Mouse (Mus musculus): ENCODE data around the gene Ccl1.

- no peak for TF ChIP-seq CTCF (conservative IDR thresholded peaks at IDR 0.05; ENCODE audit: low read length)
- TF ChIP-seq NANOG (IDR thresholded peaks at IDR 0.05; ENCODE audit: borderline replicate concordance, low read length): no peak
- no peak for TF ChIP-seq POU5F1 (IDR thresholded peaks at IDR 0.05; ENCODE audit: borderline replicate concordance, low read length)
Measured at GRCm38 (mm10) chr11:82205221-82205620, 100.3 kb downstream of the Ccl1 start.
